Comparison of ENCODE assay signal across 8 mouse cellular contexts in the genomic region with DNA sequence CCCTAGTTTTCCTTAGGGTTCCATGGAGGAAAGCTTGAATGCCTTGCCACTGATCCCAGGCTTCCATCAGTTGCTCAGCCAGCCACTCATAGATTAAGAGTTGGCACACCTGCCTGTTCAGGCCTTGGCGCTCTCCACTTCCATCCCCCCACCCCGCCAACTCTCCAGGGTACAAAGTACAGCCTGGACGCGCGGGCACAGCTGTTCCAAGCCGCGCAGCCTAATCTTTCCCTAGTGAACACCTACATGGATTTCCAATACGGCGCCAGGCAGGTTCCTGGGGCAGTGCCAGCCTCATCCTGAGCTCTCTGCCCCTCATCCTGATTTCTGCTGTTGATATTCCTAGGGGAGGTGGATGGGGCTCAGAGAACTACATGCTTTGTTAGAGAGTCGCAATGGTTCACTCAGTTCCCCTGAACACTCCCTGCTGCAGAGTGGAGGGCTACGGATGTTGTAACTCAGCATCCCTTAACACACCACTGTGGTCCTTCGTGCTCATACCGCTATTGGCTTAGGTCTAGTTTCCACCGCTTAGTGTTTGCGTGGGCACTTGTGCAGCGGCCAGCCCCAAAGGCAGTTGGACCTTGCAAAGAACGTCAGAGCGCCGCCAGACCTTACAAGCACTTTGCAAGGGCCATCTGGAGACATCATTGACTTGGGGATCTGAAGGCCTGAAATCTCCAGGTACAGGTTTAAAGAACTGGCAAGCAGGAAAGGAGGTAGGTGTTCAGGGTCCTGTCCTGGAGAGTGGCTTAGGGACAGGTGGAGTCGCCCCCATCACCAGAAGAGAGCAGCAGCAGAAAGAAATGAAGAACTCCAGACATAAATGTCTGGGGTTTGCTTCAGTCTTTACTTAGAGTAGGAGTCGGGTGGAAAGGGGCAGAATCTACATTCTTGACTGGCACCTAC. TPM values are rescaled to one million over a fixed set of nuclear protein-coding genes. Genes with fewer than 3 reads are reported as not detected.
DNase-seq lines count a peak whose midpoint lies in the region; ATAC-seq and TF ChIP-seq lines count a peak whose summit lies in the region.

A gene (plus strand): TSS at position 610 of the 909 bp plus-strand sequence.

- H3K4me3 ChIP-seq in heart, embryonic 14.5 days (ENCODE audit: control insufficient read depth in 1 of 2, insufficient read depth in 1 of 2, low read depth in 1 of 2, low read length in 2 of 2): peak within 1 kb of the TSS; percentile 27 to 45
- peak within 1 kb of the TSS; percentile 54 for H3K4me3 ChIP-seq in embryonic facial prominence, embryonic 13.5 days
- peak within 1 kb of the TSS; percentile 47 for H3K4me3 ChIP-seq in kidney, embryonic 14.5 days (ENCODE audit: low read length)
- H3K4me3 ChIP-seq in liver, embryonic 14.5 days (ENCODE audit: insufficient read depth in 1 of 2, low read depth in 2 of 2, low read length in 2 of 2): peak within 1 kb of the TSS in 1 of 2 experiments; percentile 1; a peak in 1 of 4 replicates
- peak within 1 kb of the TSS; percentile 48 for H3K4me3 ChIP-seq in stomach, embryonic 16.5 days (replicated peaks; ENCODE audit: low read length)

- peaks cover 12 to 17% of the 10 kb centered on the region in 2 experiments; a peak in 3 of 4 replicates for H3K4me1 ChIP-seq in heart, embryonic 14.5 days (ENCODE audit: control insufficient read depth in 2 of 2, insufficient read depth in 2 of 2, low read length in 2 of 2)
- H3K4me1 ChIP-seq in embryonic facial prominence, embryonic 13.5 days: peaks cover 38% of the 10 kb centered on the region
- H3K4me1 ChIP-seq in kidney, embryonic 14.5 days (ENCODE audit: control insufficient read depth, insufficient read depth, low read length): peaks cover 23% of the 10 kb centered on the region
- H3K4me1 ChIP-seq in liver, embryonic 14.5 days (replicated peaks; ENCODE audit: control insufficient read depth in 2 of 2, insufficient read depth in 2 of 2, low read length in 1 of 2): no peaks in the 10 kb centered on the region
- peaks cover 25% of the 10 kb centered on the region for H3K4me1 ChIP-seq in stomach, embryonic 16.5 days (ENCODE audit: control insufficient read depth, insufficient read depth, low read length)

- 21% methylated on average over 21 of the region's 21 CpGs for WGBS in heart, embryonic 14.5 days
- 14% methylated on average over 21 of the region's 21 CpGs for WGBS in embryonic facial prominence, embryonic 13.5 days
- WGBS in kidney, embryonic 14.5 days: 20% methylated on average over 21 of the region's 21 CpGs
- WGBS in liver, embryonic 14.5 days (ENCODE audit: insufficient replicate concordance): 22% methylated on average over 21 of the region's 21 CpGs
- WGBS in stomach, embryonic 16.5 days: 21% methylated on average over 21 of the region's 21 CpGs

- ATAC-seq in heart, embryonic 14.5 days (ENCODE audit: insufficient number of reproducible peaks, insufficient read depth, low FRiP score, low read depth): no peak
- 0 out of 2 replicates have a peak, but pooled peaks have one; percentile 22 for ATAC-seq in embryonic facial prominence, embryonic 13.5 days (ENCODE audit: insufficient number of reproducible peaks, insufficient read depth, low FRiP score, low TSS enrichment, low read depth)
- no peak for ATAC-seq in kidney, embryonic 14.5 days (ENCODE audit: low FRiP score, low TSS enrichment)
- ATAC-seq in liver, embryonic 14.5 days (ENCODE audit: insufficient read depth): no peak
- ATAC-seq in stomach, embryonic 16.5 days (ENCODE audit: insufficient read depth, low FRiP score): peak; percentile 54; the same call in 1 of the 2 replicates

- no peaks in the 10 kb centered on the region for H3K36me3 ChIP-seq in heart, embryonic 14.5 days (ENCODE audit: control insufficient read depth, insufficient read depth, low read length)
- no peaks in the 10 kb centered on the region for H3K36me3 ChIP-seq in embryonic facial prominence, embryonic 13.5 days
- H3K36me3 ChIP-seq in kidney, embryonic 14.5 days (ENCODE audit: control insufficient read depth, insufficient read depth, low read length): no peaks in the 10 kb centered on the region
- H3K36me3 ChIP-seq in liver, embryonic 14.5 days (replicated peaks; ENCODE audit: control insufficient read depth, insufficient read depth, low read depth): no peaks in the 10 kb centered on the region
- H3K36me3 ChIP-seq in stomach, embryonic 16.5 days (ENCODE audit: control insufficient read depth, insufficient read depth, low read length): no peaks in the 10 kb centered on the region

- H3K27me3 ChIP-seq in heart, embryonic 14.5 days (ENCODE audit: control insufficient read depth, insufficient read depth, low read length): peaks cover 34% of the 10 kb centered on the region
- H3K27me3 ChIP-seq in embryonic facial prominence, embryonic 13.5 days: peaks cover 57% of the 10 kb centered on the region
- H3K27me3 ChIP-seq in kidney, embryonic 14.5 days (ENCODE audit: control insufficient read depth, insufficient read depth, low read length): peaks cover 34% of the 10 kb centered on the region
- H3K27me3 ChIP-seq in liver, embryonic 14.5 days (ENCODE audit: control insufficient read depth, insufficient read depth, low read length): peaks cover 33% of the 10 kb centered on the region
- H3K27me3 ChIP-seq in stomach, embryonic 16.5 days (ENCODE audit: control insufficient read depth, insufficient read depth, low read length): peaks cover 31% of the 10 kb centered on the region

- no peak within 1 kb of the TSS for H3K27ac ChIP-seq in heart, embryonic 14.5 days (replicated peaks in 1 of 2; ENCODE audit: control insufficient read depth in 1 of 2, insufficient read depth in 1 of 2, low read depth in 2 of 2, low read length in 2 of 2)
- no peak within 1 kb of the TSS for H3K27ac ChIP-seq in embryonic facial prominence, embryonic 13.5 days
- no peak within 1 kb of the TSS for H3K27ac ChIP-seq in kidney, embryonic 14.5 days (ENCODE audit: low read depth, low read length)
- no peak within 1 kb of the TSS for H3K27ac ChIP-seq in liver, embryonic 14.5 days
- H3K27ac ChIP-seq in stomach, embryonic 16.5 days (ENCODE audit: low read length): no peak within 1 kb of the TSS

- H3K4me2 ChIP-seq in heart, embryonic 14.5 days (ENCODE audit: low read length): peak within 1 kb of the TSS; percentile 79
- H3K4me2 ChIP-seq in embryonic facial prominence, embryonic 13.5 days: peak within 1 kb of the TSS; percentile 95
- H3K4me2 ChIP-seq in kidney, embryonic 14.5 days (replicated peaks; ENCODE audit: low read depth, low read length): peak within 1 kb of the TSS; percentile 83
- H3K4me2 ChIP-seq in liver, embryonic 14.5 days (ENCODE audit: low read depth): peak within 1 kb of the TSS; percentile 20; the same call in 1 of the 2 replicates
- peak within 1 kb of the TSS; percentile 63 for H3K4me2 ChIP-seq in stomach, embryonic 16.5 days (ENCODE audit: low read depth, low read length)

- no peak for TF ChIP-seq CTCF in liver, embryonic 14.5 days (IDR thresholded peaks at IDR 0.05; ENCODE audit: low read depth)

- TF ChIP-seq EP300 in liver, embryonic 14.5 days (IDR thresholded peaks at IDR 0.05; ENCODE audit: low read depth): no peak

- DNase-seq in heart, adult 9 months (ENCODE audit: low spot score in 2 of 2): no peak
- DNase-seq in liver, embryonic 14.5 days (ENCODE audit: low read depth in 3 of 3, low spot score in 3 of 3): no peak
- no peak for DNase-seq in cerebellum, adult 9-11 months
- DNase-seq in Muller cell, postnatal 12 days (ENCODE audit: inconsistent ontology term): no peak

- H3K9me3 ChIP-seq in heart, embryonic 14.5 days (ENCODE audit: control insufficient read depth, low read length): no peaks in the 10 kb centered on the region
- no peaks in the 10 kb centered on the region for H3K9me3 ChIP-seq in embryonic facial prominence, embryonic 13.5 days
- no peaks in the 10 kb centered on the region for H3K9me3 ChIP-seq in kidney, embryonic 14.5 days (ENCODE audit: control insufficient read depth, low read length)
- H3K9me3 ChIP-seq in liver, embryonic 14.5 days (ENCODE audit: control insufficient read depth, low read length): no peaks in the 10 kb centered on the region
- no peaks in the 10 kb centered on the region for H3K9me3 ChIP-seq in stomach, embryonic 16.5 days (replicated peaks; ENCODE audit: control insufficient read depth, low read length)

- H3K9ac ChIP-seq in heart, embryonic 14.5 days (ENCODE audit: low read length): 0 out of 2 replicates have a peak within 1 kb of the TSS, but pooled peaks have one; percentile 30
- H3K9ac ChIP-seq in embryonic facial prominence, embryonic 13.5 days: peak within 1 kb of the TSS; percentile 62
- H3K9ac ChIP-seq in kidney, embryonic 14.5 days (ENCODE audit: low read depth, low read length): no peak within 1 kb of the TSS
- H3K9ac ChIP-seq in liver, embryonic 14.5 days (replicated peaks): no peak within 1 kb of the TSS
- H3K9ac ChIP-seq in stomach, embryonic 16.5 days (ENCODE audit: low read length): peak within 1 kb of the TSS; percentile 48

RNA-seq across cellular contexts. Expression of the gene that starts here (rescaled TPM):
- 0.11 TPM in 1 of 2 replicates, not detected in the other for polyA plus RNA-seq in heart, embryonic 14.5 days (2014; fragmentation: Nextera tagmentation; extraction: Ambion mirVana)
- polyA plus RNA-seq in embryonic facial prominence, embryonic 13.5 days (2015; fragmentation: Nextera tagmentation; extraction: Ambion mirVana): 2.2 and 5.0 TPM in 2 replicates
- 0.55 and 1.0 TPM in 2 replicates for polyA plus RNA-seq in kidney, embryonic 14.5 days (2014; fragmentation: Nextera tagmentation; extraction: Ambion mirVana)
- polyA plus RNA-seq in liver, embryonic 14.5 days (2012; rRNA removed): 0.02 TPM in 1 of 2 replicates, not detected in the other
- not detected in 2 replicates for polyA plus RNA-seq in liver, embryonic 14.5 days (2014; fragmentation: Nextera tagmentation; extraction: Ambion mirVana)
- 1.1 and 1.2 TPM in 2 replicates for polyA plus RNA-seq in stomach, embryonic 16.5 days (2015; fragmentation: Nextera tagmentation; extraction: Ambion mirVana)

Comparison
In these comparisons a context has a peak if more than half of its experiments do, and no peak if none do; other contexts are left out.
1. ATAC-seq: peak in embryonic facial prominence, embryonic 13.5 days (single experiment) and stomach, embryonic 16.5 days (single experiment); none in heart, embryonic 14.5 days (single experiment), kidney, embryonic 14.5 days (single experiment) and liver, embryonic 14.5 days (single experiment).
2. H3K4me2 ChIP-seq: peak in every context shown above with its lines; median percentile 95 in embryonic facial prominence, embryonic 13.5 days; 83 in kidney, embryonic 14.5 days; 79 in heart, embryonic 14.5 days; 63 in stomach, embryonic 16.5 days; 20 in liver, embryonic 14.5 days.
3. H3K9ac ChIP-seq: peak in heart, embryonic 14.5 days (single experiment), embryonic facial prominence, embryonic 13.5 days (single experiment) and stomach, embryonic 16.5 days (single experiment); none in kidney, embryonic 14.5 days (single experiment) and liver, embryonic 14.5 days (single experiment).